11 mouse cellular contexts compared by ENCODE assay signal in genomic region chr3:30505741-30506251, GRCm38 (mm10). TPM values are rescaled to one million over a fixed set of nuclear protein-coding genes. Genes with fewer than 3 reads are reported as not detected.
DNase-seq lines count a peak whose midpoint lies in the region; ATAC-seq lines count a peak whose summit lies in the region.
"Had no signal": no experiment of that assay in that cellular context is flagged by ENCODE, and none has a peak within 500 bp of the region (broad histone marks: within the 10 kb centered on the region; RNA-seq: fewer than 3 reads in every experiment).

No protein-coding gene starts in this region.

- no peak for DNase-seq in heart, embryonic 10.5 days (ENCODE audit: low spot score)
- no peak for DNase-seq in heart, postnatal 14 days
- DNase-seq in embryo, embryonic 10 days (ENCODE audit: low spot score) = peak; percentile 42
- DNase-seq in lung, postnatal 25 days (ENCODE audit: low spot score) = peak; percentile 45
- no peak for DNase-seq in spleen, postnatal 10 days (ENCODE audit: low spot score in 2 of 2)
- no peak for DNase-seq in testis, postnatal 10 days (ENCODE audit: low spot score)
- DNase-seq in frontal cortex, postnatal 10 days (ENCODE audit: low spot score in 2 of 2) = no peak
- DNase-seq: thymus, postnatal 4 days had no signal

- H3K27ac ChIP-seq in heart, embryonic 10.5 days = peak overlapping the region; percentile 94; the same call in 1 of the 2 replicates
- peak overlapping the region; percentile 37; the same call in 1 of the 2 replicates for H3K27ac ChIP-seq in kidney, embryonic 14.5 days (ENCODE audit: low read depth, low read length)
- H3K27ac ChIP-seq: liver, embryonic 14.5 days had no signal

- H3K27me3 ChIP-seq in heart, embryonic 10.5 days (ENCODE audit: insufficient read depth, poor library complexity, severe bottlenecking) = peaks cover 26% of the 10 kb centered on the region
- H3K27me3 ChIP-seq in kidney, embryonic 14.5 days (ENCODE audit: control insufficient read depth, insufficient read depth, low read length) = peaks cover 18% of the 10 kb centered on the region

- intact Hi-C loops in heart, postnatal 14 days (cut with DNase I) = loop anchor here (5.0 kb wide), 2 partner anchors 43 to 93 kb away; no protein-coding TSS in a partner anchor

- peaks cover 29% of the 10 kb centered on the region for H3K4me1 ChIP-seq in heart, embryonic 10.5 days
- peaks cover 30% of the 10 kb centered on the region for H3K4me1 ChIP-seq in kidney, embryonic 14.5 days (ENCODE audit: control insufficient read depth, insufficient read depth, low read length)

- 10% methylated on average over 16 of the region's 16 CpGs for WGBS in heart, embryonic 10.5 days
- WGBS in kidney, embryonic 14.5 days = 16% methylated on average over 16 of the region's 16 CpGs

- H3K9ac ChIP-seq in kidney, embryonic 14.5 days (ENCODE audit: low read depth, low read length) = peak overlapping the region; percentile 44
- H3K9ac ChIP-seq: liver, embryonic 14.5 days had no signal

- H3K4me3 ChIP-seq in heart, embryonic 10.5 days = 0 out of 2 replicates have a peak overlapping the region, but pooled peaks have one; percentile 5
- H3K4me3 ChIP-seq in kidney, embryonic 14.5 days (ENCODE audit: low read length) = no peak overlapping the region; the same call in 1 of the 2 replicates

- ATAC-seq in kidney, embryonic 14.5 days (ENCODE audit: low FRiP score, low TSS enrichment) = no peak
- ATAC-seq: CD4-positive, CD25-positive, alpha-beta regulatory T cell, adult 4 months had no signal

- no peaks in the 10 kb centered on the region for H3K36me3 ChIP-seq in heart, embryonic 10.5 days
- no peaks in the 10 kb centered on the region for H3K36me3 ChIP-seq in kidney, embryonic 14.5 days (ENCODE audit: control insufficient read depth, insufficient read depth, low read length)

- H3K4me2 ChIP-seq in kidney, embryonic 14.5 days (replicated peaks; ENCODE audit: low read depth, low read length) = peak overlapping the region; percentile 90

- H3K9me3 ChIP-seq in heart, embryonic 10.5 days = no peaks in the 10 kb centered on the region
- H3K9me3 ChIP-seq in kidney, embryonic 14.5 days (ENCODE audit: control insufficient read depth, low read length) = no peaks in the 10 kb centered on the region

RNA-seq across cellular contexts. Expression of gene Mecom, which starts 42.0 kb away (rescaled TPM):
- 28.4 and 40.3 TPM in 2 replicates for polyA plus RNA-seq in heart, embryonic 10.5 days (2016; fragmentation: Nextera tagmentation; extraction: Ambion mirVana)
- total RNA-seq in heart, postnatal 14 days (2021) = 10 to 100 TPM; 21.8 to 28.1 TPM
- polyA plus RNA-seq in kidney, embryonic 14.5 days (2014; fragmentation: Nextera tagmentation; extraction: Ambion mirVana) = 50.8 and 89.3 TPM in 2 replicates

Comparison
In these comparisons a context has a peak if more than half of its experiments do, and no peak if none do; other contexts are left out.
1. DNase-seq: peak in embryo, embryonic 10 days (single experiment) and lung, postnatal 25 days (single experiment); none in heart, embryonic 10.5 days (single experiment), heart, postnatal 14 days (0 of 2), spleen, postnatal 10 days (0 of 2), testis, postnatal 10 days (single experiment) and frontal cortex, postnatal 10 days (0 of 2).